Mouse (Mus musculus): ENCODE results near the gene Thtpa. TPM values are rescaled to one million over a fixed set of nuclear protein-coding genes. Genes with fewer than 3 reads are reported as not detected.

Thtpa gene
- total and polyA plus RNA-seq, 3 experiments, result 9.0 to 13.2 TPM; not detected in 1

GRCm38 (mm10) chr14:55093927-55094326 is 657 bp upstream of the Thtpa start (continued):
- TF ChIP-seq TCF12 (IDR thresholded peaks at IDR 0.05; ENCODE audit: low read depth, low read length), result no peak
- no peak for TF ChIP-seq USF1 (IDR thresholded peaks at IDR 0.05; ENCODE audit: low read depth, low read length)
- TF ChIP-seq MYB (IDR thresholded peaks at IDR 0.05; ENCODE audit: low read depth, low read length), result no peak
- TF ChIP-seq JUND (IDR thresholded peaks at IDR 0.05; ENCODE audit: low read depth, low read length), result no peak
- TF ChIP-seq E2F4 (IDR thresholded peaks at IDR 0.05; ENCODE audit: borderline replicate concordance, low read depth, low read length), result no peak
- no peak for TF ChIP-seq ETS1 (IDR thresholded peaks at IDR 0.05; ENCODE audit: low read depth, low read length)
- TF ChIP-seq BHLHE40 (IDR thresholded peaks at IDR 0.05; ENCODE audit: borderline replicate concordance, low read depth, low read length), result no peak
- peak; percentile 59; the same call in 1 of the 2 replicates for TF ChIP-seq HCFC1 (IDR thresholded peaks at IDR 0.05; ENCODE audit: low read depth, low read length)

DNA sequence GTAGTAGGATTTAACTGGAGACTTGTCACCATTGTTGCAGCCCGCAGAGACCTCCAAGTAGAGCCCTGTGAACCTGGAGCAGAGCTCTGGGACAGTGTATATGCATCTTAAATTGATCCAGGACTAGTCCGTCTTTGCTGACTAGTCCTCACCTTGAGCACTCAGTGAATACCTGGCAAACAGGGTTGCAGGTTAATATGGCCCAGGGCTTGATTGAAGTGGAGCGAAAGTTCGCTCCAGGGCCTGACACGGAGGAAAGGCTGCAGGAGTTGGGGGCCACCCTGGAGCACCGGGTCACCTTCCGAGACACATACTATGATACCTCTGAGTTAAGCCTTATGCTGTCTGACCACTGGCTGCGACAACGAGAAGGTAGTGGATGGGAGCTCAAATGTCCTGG is 679 bp downstream of the Thtpa start:
- peaks cover 0 to 12% of the 10 kb centered on the region in 2 experiments; a peak in 3 of 4 replicates for H3K4me1 ChIP-seq (ENCODE audit: control insufficient read depth in 1 of 2, insufficient read depth in 2 of 2, low read length in 2 of 2)
- peak overlapping the region; percentile 87 for H3K9ac ChIP-seq (ENCODE audit: control insufficient read depth, low read depth, low read length, poor library complexity, severe bottlenecking)

DNA sequence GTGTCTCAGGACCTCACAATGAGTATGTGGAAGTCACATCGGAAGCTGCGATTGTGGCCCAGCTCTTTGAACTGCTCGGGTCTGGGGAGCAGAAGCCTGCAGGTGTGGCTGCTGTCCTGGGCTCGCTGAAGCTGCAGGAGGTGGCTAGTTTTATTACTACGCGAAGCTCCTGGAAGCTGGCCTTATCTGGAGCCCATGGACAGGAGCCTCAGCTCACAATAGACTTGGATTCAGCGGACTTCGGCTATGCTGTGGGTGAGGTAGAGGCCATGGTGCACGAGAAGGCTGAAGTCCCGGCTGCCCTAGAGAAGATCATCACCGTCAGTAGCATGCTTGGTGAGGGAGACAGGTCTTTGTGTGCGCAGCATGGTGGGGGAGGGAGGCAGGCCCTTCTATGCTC is 1.1 kb downstream of the Thtpa start:
- Histone ChIP-seq H3K79me2 (ENCODE audit: control insufficient read depth, insufficient read depth, low read length, poor library complexity) (peaks cover 7% of the 10 kb centered on the region), H3K4me3 (ENCODE audit: control insufficient read depth in 1 of 2, insufficient read depth in 1 of 2, low read depth in 2 of 2, low read length in 2 of 2) (peak overlapping the region in 1 of 2 experiments; percentile 93; a peak in 3 of 4 replicates), H3K36me3 (ENCODE audit: control insufficient read depth in 1 of 2, insufficient read depth in 2 of 2, low read length in 2 of 2) (peaks cover 0 to 4% of the 10 kb centered on the region in 2 experiments; a peak in 1 of 4 replicates), H3K9ac (ENCODE audit: control insufficient read depth, low read depth, low read length, poor library complexity, severe bottlenecking) (peak overlapping the region; percentile 87), H3K4me1 (ENCODE audit: control insufficient read depth in 1 of 2, insufficient read depth in 2 of 2, low read length in 2 of 2) (peaks cover 0 to 12% of the 10 kb centered on the region in 2 experiments; a peak in 3 of 4 replicates), H3K9me3 (replicated peaks; ENCODE audit: insufficient read depth, low read length) (no peaks in the 10 kb centered on the region), H3K27ac (ENCODE audit: control insufficient read depth, low read depth, low read length) (no peak overlapping the region), H3K27me3 (ENCODE audit: control insufficient read depth in 1 of 2, insufficient read depth in 2 of 2, low read length in 2 of 2) (no peaks in the 10 kb centered on the region)
- DNase-seq (ENCODE audit: low read depth, low spot score), result peak; percentile 17
- no peak for TF ChIP-seq MEF2A (IDR thresholded peaks at IDR 0.05; ENCODE audit: extremely low read depth, insufficient replicate concordance, low read depth, low read length, poor library complexity, severe bottlenecking)
- TF ChIP-seq GATA1 (IDR thresholded peaks at IDR 0.05; ENCODE audit: low read depth, low read length), result no peak
- TF ChIP-seq USF2 (IDR thresholded peaks at IDR 0.05; ENCODE audit: borderline replicate concordance in 1 of 2, insufficient read depth in 1 of 2, low read depth in 1 of 2, low read length in 2 of 2), result no peak
- no peak for TF ChIP-seq HCFC1 (IDR thresholded peaks at IDR 0.05; ENCODE audit: low read depth, low read length)
- TF ChIP-seq POLR2A (IDR thresholded peaks at IDR 0.05; ENCODE audit: control insufficient read depth in 1 of 2, insufficient read depth in 1 of 2, low read depth in 1 of 2, low read length in 2 of 2, poor library complexity in 1 of 2), result no peak
- TF ChIP-seq NELFE (IDR thresholded peaks at IDR 0.05; ENCODE audit: low read depth, low read length), result no peak
- TF ChIP-seq CHD1 (IDR thresholded peaks at IDR 0.05; ENCODE audit: low read depth, low read length), result no peak
- TF ChIP-seq CTCF (IDR thresholded peaks at IDR 0.05 in 2 of 3, conservative IDR thresholded peaks at IDR 0.05 in 1 of 3; ENCODE audit: control insufficient read depth in 1 of 3, insufficient read depth in 1 of 3, low read depth in 2 of 3, low read length in 3 of 3, poor library complexity in 1 of 3, severe bottlenecking in 1 of 3), result no peak
- TF ChIP-seq EP300 (IDR thresholded peaks at IDR 0.05; ENCODE audit: low read depth in 1 of 2, low read length in 2 of 2), result no peak
- TF ChIP-seq MYC (IDR thresholded peaks at IDR 0.05; ENCODE audit: low read depth, low read length), result no peak
- no peak for TF ChIP-seq ELF1 (IDR thresholded peaks at IDR 0.05; ENCODE audit: low read depth, low read length)
- TF ChIP-seq SIN3A (IDR thresholded peaks at IDR 0.05; ENCODE audit: low read length), result no peak
- no peak for TF ChIP-seq BHLHE40 (IDR thresholded peaks at IDR 0.05; ENCODE audit: borderline replicate concordance, low read depth, low read length)
- no peak for TF ChIP-seq NRF1 (IDR thresholded peaks at IDR 0.05; ENCODE audit: insufficient read depth, low read depth, low read length, poor library complexity, severe bottlenecking)
- TF ChIP-seq MAFK (IDR thresholded peaks at IDR 0.05; ENCODE audit: borderline replicate concordance, low read depth, low read length), result no peak

More for the DNA sequence above, 679 bp downstream of the Thtpa start:
- Histone ChIP-seq H3K27me3 (ENCODE audit: control insufficient read depth in 1 of 2, insufficient read depth in 2 of 2, low read length in 2 of 2) (no peaks in the 10 kb centered on the region), H3K36me3 (ENCODE audit: control insufficient read depth in 1 of 2, insufficient read depth in 2 of 2, low read length in 2 of 2) (peaks cover 0 to 4% of the 10 kb centered on the region in 2 experiments; a peak in 1 of 4 replicates), H3K4me3 (ENCODE audit: control insufficient read depth in 1 of 2, insufficient read depth in 1 of 2, low read depth in 2 of 2, low read length in 2 of 2) (peak overlapping the region; percentile 87 to 93), H3K9me3 (replicated peaks; ENCODE audit: insufficient read depth, low read length) (no peaks in the 10 kb centered on the region), H3K79me2 (ENCODE audit: control insufficient read depth, insufficient read depth, low read length, poor library complexity) (peaks cover 7% of the 10 kb centered on the region), H3K27ac (ENCODE audit: control insufficient read depth, low read depth, low read length) (peak overlapping the region; percentile 61)
- DNase-seq (ENCODE audit: low read depth, low spot score), result no peak
- TF ChIP-seq POLR2A (IDR thresholded peaks at IDR 0.05; ENCODE audit: control insufficient read depth in 1 of 2, insufficient read depth in 1 of 2, low read depth in 1 of 2, low read length in 2 of 2, poor library complexity in 1 of 2) (no peak), ZMIZ1 (IDR thresholded peaks at IDR 0.05; ENCODE audit: low read depth, low read length) (0 out of 2 replicates have a peak, but pooled peaks have one; percentile 42)

Data from MEL (cell line).